Mouse (Mus musculus) heart, postnatal 0 days (tissue): Measurements from ENCODE around the gene Tmem102.

Experiments
- CTCF ChIP-seq: IDR thresholded peaks from 2 replicates; pipeline ENCODE4 v1.5.1; 2016; ENCODE audit warnings: antibody characterized with exemption, control low read depth, low read depth
- EP300 ChIP-seq: IDR thresholded peaks from 2 replicates; pipeline ENCODE4 v1.6.1; 2016; ENCODE audit warnings: antibody characterized with exemption, low read depth

DNA sequence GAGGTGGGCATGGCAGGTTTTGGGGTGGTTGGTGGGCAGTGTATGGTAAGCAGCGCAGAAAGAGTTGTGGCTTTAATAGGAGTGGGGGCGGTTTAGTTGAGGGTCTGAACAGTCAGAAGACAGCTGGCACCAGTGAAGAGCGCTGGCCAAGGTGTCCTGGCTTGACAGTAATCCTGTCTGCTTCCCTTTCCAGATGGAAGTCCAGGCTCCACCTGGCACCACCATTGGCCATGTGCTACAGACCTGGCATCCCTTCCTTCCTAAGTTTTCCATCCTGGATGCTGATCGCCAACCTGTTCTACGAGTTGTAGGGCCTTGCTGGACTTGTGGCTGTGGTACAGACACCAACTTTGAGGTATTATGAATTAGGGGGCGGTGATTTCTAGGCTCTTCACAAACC, 42.6 kb upstream of the Tmem102 start:
- no peak for TF ChIP-seq EP300
- no peak for TF ChIP-seq CTCF
